Mouse (Mus musculus) left cerebral cortex, adult 2 months (tissue): ENCODE measurements around the gene Zim1. TPM values are rescaled to one million over a fixed set of nuclear protein-coding genes. Genes with fewer than 3 reads are reported as not detected.

Experiments
- DNase-seq, 2 experiments: peaks; one replicate each; pipeline ENCODE4 v3.0.0; 2021 to 2022; ENCODE audit warnings: low spot score in 2 of 2, mixed read lengths in 1 of 2; ENCODE audit errors: extremely low spot score in 1 of 2
- H3K27ac ChIP-seq: fragments of 200-600 bp; 2 replicates; pipeline ENCODE4 v1.8.1; 2022
- H3K4me3 ChIP-seq: fragments of 200-600 bp; 2 replicates; pipeline ENCODE4 v1.8.1; 2022
- CTCF ChIP-seq: fragments of 200-600 bp; IDR thresholded peaks from 2 replicates; pipeline ENCODE4 v1.8.1; 2022; ENCODE audit warnings: antibody characterized with exemption, mild to moderate bottlenecking, moderate library complexity
- intact Hi-C: fragments of 180-260 bp; cut with DNase I; formaldehyde crosslinking; loops from one replicate; pipeline ENCODE4 v1.15.1; 2025
- total RNA-seq, 2 experiments: library from RNA; stranded (reverse); gene quantifications; 2 replicates each; pipeline ENCODE4 v1.2.3; 2021

Zim1 gene
- total RNA-seq, 2 experiments from 2014 or later: 4.5 to 7.8 TPM

DNA sequence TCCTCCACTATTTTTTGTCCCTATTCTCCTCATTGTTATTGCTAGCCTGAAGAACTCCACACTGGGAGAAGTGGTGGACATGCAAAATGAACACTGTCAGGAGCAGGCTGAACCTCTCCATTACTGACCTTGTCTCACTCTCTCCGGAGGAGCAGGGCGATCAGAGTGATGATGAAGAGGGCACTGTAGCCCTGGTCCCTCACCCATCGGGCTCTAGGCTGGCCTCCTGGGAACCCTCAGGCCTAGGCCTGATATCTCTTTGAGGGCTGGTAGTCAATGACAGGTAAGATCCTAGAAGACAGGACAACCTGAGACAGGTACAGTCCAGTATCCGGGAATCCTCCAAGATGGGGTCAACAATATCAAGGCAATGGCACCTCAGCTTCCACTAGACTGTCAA lies 58.2 kb downstream of the Zim1 start:
- Histone ChIP-seq H3K27ac (no peak overlapping the region), H3K4me3 (no peak overlapping the region)
- intact Hi-C loops: no loop called here
- DNase-seq: no peak
- no peak for TF ChIP-seq CTCF

- Histone ChIP-seq H3K4me3 (no peak overlapping the region), H3K27ac (no peak overlapping the region)
- no peak for DNase-seq
- TF ChIP-seq CTCF: no peak
- intact Hi-C loops: no loop called here
Measured at GRCm38 (mm10) chr7:6636741-6637140, 59.5 kb downstream of the Zim1 start.

DNA sequence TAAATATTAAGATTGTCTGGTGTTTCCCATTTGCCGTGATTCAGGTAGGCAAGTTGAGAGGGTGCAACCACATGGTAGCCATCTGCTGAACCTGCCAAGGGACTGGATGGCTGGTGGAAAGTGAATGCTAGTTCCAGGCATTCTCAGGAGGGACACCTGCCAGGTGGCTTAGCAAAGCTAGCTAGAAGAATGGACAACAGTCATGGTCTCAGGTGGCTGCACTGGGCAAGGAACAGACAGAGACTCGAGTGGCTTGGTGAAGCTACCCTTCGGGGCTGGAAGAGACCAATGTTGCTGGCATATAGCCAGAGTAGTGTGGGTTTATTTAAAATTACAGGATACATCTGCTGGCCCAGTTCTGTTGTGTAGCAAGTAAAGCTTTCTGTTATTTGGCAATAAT lies 60.4 kb downstream of the Zim1 start:
- intact Hi-C loops: no loop called here
- DNase-seq: no peak
- H3K27ac ChIP-seq: no peak overlapping the region
- H3K4me3 ChIP-seq: no peak overlapping the region
- TF ChIP-seq CTCF: no peak

Other genes starting within 250 kb of the Zim1 start
- gene Olfr1336, start 240.3 kb downstream of the Zim1 start, total RNA-seq: under 1 TPM in 1 of 2 experiments, not detected in 1; 0.07 TPM
- gene Olfr1346, start 229.3 kb downstream of the Zim1 start, total RNA-seq: not detected
- gene Olfr5, start 209.5 kb downstream of the Zim1 start, total RNA-seq: not detected
- not detected for gene Olfr1347, start 196.7 kb downstream of the Zim1 start, total RNA-seq
- gene Olfr1348, start 187.7 kb downstream of the Zim1 start, total RNA-seq: not detected
- not detected for gene Olfr1349, start 173.5 kb downstream of the Zim1 start, total RNA-seq
- not detected for gene Olfr1350, start 131.6 kb downstream of the Zim1 start, total RNA-seq
- gene Peg3, start 34.0 kb upstream of the Zim1 start, total RNA-seq: 100 to 1,000 TPM; 217 to 241 TPM
- 10 to 100 TPM; 38.7 to 47.2 TPM for gene Usp29, start 34.1 kb upstream of the Zim1 start, total RNA-seq